Mouse (Mus musculus): ENCODE data around the gene Myo1b. TPM values are rescaled to one million over a fixed set of nuclear protein-coding genes. Genes with fewer than 3 reads are reported as not detected.

Gene Myo1b
- total and polyA plus RNA-seq, 3 experiments = not detected

DNA sequence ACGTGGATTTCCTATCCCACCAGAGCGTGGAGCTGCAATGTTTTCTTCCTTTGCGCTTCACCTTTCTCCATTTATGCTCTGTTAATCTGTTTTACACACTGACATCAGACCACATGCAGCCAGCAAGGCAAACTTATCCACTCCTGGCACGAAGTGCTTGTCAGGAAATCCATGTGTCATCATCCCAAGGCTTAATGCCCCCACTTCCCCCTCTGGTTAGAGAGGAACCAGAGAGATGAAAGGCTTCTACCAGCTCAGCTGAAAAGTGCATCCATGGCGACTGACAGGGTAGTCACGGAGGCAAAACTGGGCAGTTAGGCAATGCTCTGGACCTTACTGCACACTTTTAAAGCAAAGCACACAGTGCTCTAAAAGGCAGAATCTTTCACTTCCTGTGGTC, 126.6 kb downstream of the Myo1b start:
- TF ChIP-seq HCFC1 (IDR thresholded peaks at IDR 0.05; ENCODE audit: low read depth, low read length) (no peak), POLR2A (IDR thresholded peaks at IDR 0.05; ENCODE audit: control insufficient read depth in 1 of 2, insufficient read depth in 1 of 2, low read depth in 1 of 2, low read length in 2 of 2, poor library complexity in 1 of 2) (no peak), NRF1 (IDR thresholded peaks at IDR 0.05; ENCODE audit: insufficient read depth, low read depth, low read length, poor library complexity, severe bottlenecking) (no peak), CHD2 (IDR thresholded peaks at IDR 0.05; ENCODE audit: low read length) (no peak), MXI1 (IDR thresholded peaks at IDR 0.05; ENCODE audit: low read depth, low read length) (no peak)
- H3K9me3 ChIP-seq (replicated peaks; ENCODE audit: insufficient read depth, low read length) = no peaks in the 10 kb centered on the region
- H3K27me3 ChIP-seq (ENCODE audit: control insufficient read depth in 1 of 2, insufficient read depth in 2 of 2, low read length in 2 of 2) = no peaks in the 10 kb centered on the region
- no peaks in the 10 kb centered on the region for H3K36me3 ChIP-seq (ENCODE audit: control insufficient read depth in 1 of 2, insufficient read depth in 2 of 2, low read length in 2 of 2)
- no peak overlapping the region for H3K27ac ChIP-seq (ENCODE audit: control insufficient read depth, low read depth, low read length)
- no peak overlapping the region for H3K9ac ChIP-seq (ENCODE audit: control insufficient read depth, low read depth, low read length, poor library complexity, severe bottlenecking)
- no peaks in the 10 kb centered on the region for H3K4me1 ChIP-seq (ENCODE audit: control insufficient read depth in 1 of 2, insufficient read depth in 2 of 2, low read length in 2 of 2)
- H3K4me3 ChIP-seq (ENCODE audit: control insufficient read depth in 1 of 2, insufficient read depth in 1 of 2, low read depth in 2 of 2, low read length in 2 of 2) = no peak overlapping the region
- no peaks in the 10 kb centered on the region for H3K79me2 ChIP-seq (ENCODE audit: control insufficient read depth, insufficient read depth, low read length, poor library complexity)
- no peak for DNase-seq (ENCODE audit: low read depth, low spot score)

DNA sequence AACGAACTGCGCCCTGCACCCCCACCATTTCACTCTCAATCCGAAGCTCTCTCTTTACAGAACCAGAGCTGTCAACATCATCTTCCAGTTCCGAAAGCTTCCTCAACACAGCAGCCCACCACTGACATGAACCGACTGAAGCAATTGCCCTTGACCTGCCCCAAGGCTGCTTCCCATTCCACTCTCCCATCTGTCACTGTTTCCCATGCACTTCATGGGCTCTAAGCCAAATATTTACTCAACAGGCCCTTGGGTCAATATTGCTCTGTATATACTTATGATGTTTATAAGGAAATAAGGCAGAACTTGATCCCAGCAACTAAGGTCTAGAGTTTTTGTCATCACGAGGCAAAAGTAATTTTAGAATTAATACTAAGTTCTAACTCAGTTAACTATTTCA, 133.8 kb downstream of the Myo1b start:
- H3K4me1 ChIP-seq (ENCODE audit: control insufficient read depth in 1 of 2, insufficient read depth in 2 of 2, low read length in 2 of 2) = no peaks in the 10 kb centered on the region
- H3K27ac ChIP-seq (ENCODE audit: control insufficient read depth, low read depth, low read length) = no peak overlapping the region
- no peaks in the 10 kb centered on the region for H3K36me3 ChIP-seq (ENCODE audit: control insufficient read depth in 1 of 2, insufficient read depth in 2 of 2, low read length in 2 of 2)
- H3K27me3 ChIP-seq (ENCODE audit: control insufficient read depth in 1 of 2, insufficient read depth in 2 of 2, low read length in 2 of 2) = no peaks in the 10 kb centered on the region
- H3K4me3 ChIP-seq (ENCODE audit: control insufficient read depth in 1 of 2, insufficient read depth in 1 of 2, low read depth in 2 of 2, low read length in 2 of 2) = no peak overlapping the region
- DNase-seq (ENCODE audit: low read depth, low spot score) = no peak
- no peaks in the 10 kb centered on the region for H3K79me2 ChIP-seq (ENCODE audit: control insufficient read depth, insufficient read depth, low read length, poor library complexity)
- TF ChIP-seq POLR2AphosphoS5 (IDR thresholded peaks at IDR 0.05; ENCODE audit: borderline replicate concordance, low read depth, low read length) = no peak
- TF ChIP-seq MAFK (IDR thresholded peaks at IDR 0.05; ENCODE audit: borderline replicate concordance, low read depth, low read length) = no peak
- TF ChIP-seq HCFC1 (IDR thresholded peaks at IDR 0.05; ENCODE audit: low read depth, low read length) = no peak
- TF ChIP-seq TBP (IDR thresholded peaks at IDR 0.05; ENCODE audit: low read depth, low read length) = no peak
- TF ChIP-seq E2F4 (IDR thresholded peaks at IDR 0.05; ENCODE audit: borderline replicate concordance, low read depth, low read length) = no peak
- TF ChIP-seq NELFE (IDR thresholded peaks at IDR 0.05; ENCODE audit: low read depth, low read length) = no peak
- no peak for TF ChIP-seq ZC3H11A (IDR thresholded peaks at IDR 0.05; ENCODE audit: low read depth, low read length)
- no peak for TF ChIP-seq MEF2A (IDR thresholded peaks at IDR 0.05; ENCODE audit: extremely low read depth, insufficient replicate concordance, low read depth, low read length, poor library complexity, severe bottlenecking)
- no peak for TF ChIP-seq CTCF (IDR thresholded peaks at IDR 0.05 in 2 of 3, conservative IDR thresholded peaks at IDR 0.05 in 1 of 3; ENCODE audit: control insufficient read depth in 1 of 3, insufficient read depth in 1 of 3, low read depth in 2 of 3, low read length in 3 of 3, poor library complexity in 1 of 3, severe bottlenecking in 1 of 3)
- no peaks in the 10 kb centered on the region for H3K9me3 ChIP-seq (replicated peaks; ENCODE audit: insufficient read depth, low read length)
- no peak overlapping the region for H3K9ac ChIP-seq (ENCODE audit: control insufficient read depth, low read depth, low read length, poor library complexity, severe bottlenecking)

DNA sequence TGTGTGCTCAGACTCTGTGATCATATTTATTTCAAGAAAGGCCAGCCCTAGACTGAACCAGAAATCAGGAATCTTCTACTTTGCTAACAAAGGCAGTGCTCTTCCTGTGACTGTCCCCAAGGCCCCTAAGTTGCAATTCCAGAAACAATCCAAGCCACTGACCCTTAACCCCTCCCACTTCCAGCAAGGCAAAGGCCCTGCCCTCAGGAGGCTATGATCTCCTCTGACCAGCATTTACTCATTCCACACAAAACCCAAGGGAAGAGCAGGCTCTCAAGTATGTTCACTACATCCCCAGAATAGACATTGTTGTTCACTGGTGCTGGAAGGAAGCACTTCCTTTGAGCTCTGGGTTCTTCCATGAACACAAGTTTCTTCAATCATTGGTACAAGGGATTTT, 135.5 kb downstream of the Myo1b start:
- Histone ChIP-seq H3K4me1 (ENCODE audit: control insufficient read depth in 1 of 2, insufficient read depth in 2 of 2, low read length in 2 of 2) (no peaks in the 10 kb centered on the region), H3K9ac (ENCODE audit: control insufficient read depth, low read depth, low read length, poor library complexity, severe bottlenecking) (no peak overlapping the region), H3K27me3 (ENCODE audit: control insufficient read depth in 1 of 2, insufficient read depth in 2 of 2, low read length in 2 of 2) (no peaks in the 10 kb centered on the region), H3K4me3 (ENCODE audit: control insufficient read depth in 1 of 2, insufficient read depth in 1 of 2, low read depth in 2 of 2, low read length in 2 of 2) (no peak overlapping the region), H3K9me3 (replicated peaks; ENCODE audit: insufficient read depth, low read length) (no peaks in the 10 kb centered on the region), H3K36me3 (ENCODE audit: control insufficient read depth in 1 of 2, insufficient read depth in 2 of 2, low read length in 2 of 2) (no peaks in the 10 kb centered on the region), H3K27ac (ENCODE audit: control insufficient read depth, low read depth, low read length) (no peak overlapping the region), H3K79me2 (ENCODE audit: control insufficient read depth, insufficient read depth, low read length, poor library complexity) (no peaks in the 10 kb centered on the region)
- no peak for DNase-seq (ENCODE audit: low read depth, low spot score)
- TF ChIP-seq TCF12 (IDR thresholded peaks at IDR 0.05; ENCODE audit: low read depth, low read length) (no peak), MAX (IDR thresholded peaks at IDR 0.05; ENCODE audit: low read length) (no peak), ZC3H11A (IDR thresholded peaks at IDR 0.05; ENCODE audit: low read depth, low read length) (no peak), ZKSCAN1 (IDR thresholded peaks at IDR 0.05; ENCODE audit: low read depth, low read length) (no peak), CTCF (IDR thresholded peaks at IDR 0.05 in 2 of 3, conservative IDR thresholded peaks at IDR 0.05 in 1 of 3; ENCODE audit: control insufficient read depth in 1 of 3, insufficient read depth in 1 of 3, low read depth in 2 of 3, low read length in 3 of 3, poor library complexity in 1 of 3, severe bottlenecking in 1 of 3) (no peak), RCOR1 (IDR thresholded peaks at IDR 0.05; ENCODE audit: low read depth, low read length) (no peak), KAT2A (conservative IDR thresholded peaks at IDR 0.05; ENCODE audit: low read depth, low read length) (no peak)

All from MEL (cell line).